Mouse (Mus musculus) E14TG2a.4 (cell line): ENCODE results near the gene Phf24.
A peak's percentile ranks its signal among the peaks of the same experiment; 100 is the strongest.

Experiments used
- H3K27me3 ChIP-seq: 2 replicates; pipeline ENCODE4 v1.6.1; 2014; ENCODE audit warnings: low read length, control low read depth; ENCODE audit not compliant: insufficient read depth
- H3K36me3 ChIP-seq: 2 replicates; pipeline ENCODE4 v1.6.1; 2014; ENCODE audit warnings: low read length, control low read depth; ENCODE audit not compliant: insufficient read depth
- H3K4me1 ChIP-seq: replicated peaks from 2 replicates; pipeline ENCODE4 v1.6.1; 2014; ENCODE audit warnings: low read depth, low read length, control low read depth
- H3K4me3 ChIP-seq: replicated peaks from 2 replicates; pipeline ENCODE4 v1.5.1; 2014; ENCODE audit warnings: mild to moderate bottlenecking, low read length
- H3K9me3 ChIP-seq: 2 replicates; pipeline ENCODE4 v1.6.1; 2014; ENCODE audit warnings: low read length, control low read depth
- CTCF ChIP-seq: conservative IDR thresholded peaks from 2 replicates; pipeline ENCODE4 v1.5.1; 2014; ENCODE audit warnings: low read length
- NANOG ChIP-seq: IDR thresholded peaks from 2 replicates; pipeline ENCODE4 v1.6.1; 2014; ENCODE audit warnings: borderline replicate concordance, low read length, mixed read lengths
- POU5F1 ChIP-seq: IDR thresholded peaks from 2 replicates; pipeline ENCODE4 v1.6.1; 2014; ENCODE audit warnings: low read length, borderline replicate concordance

The Phf24 gene

GRCm38 (mm10) chr4:42949676-42950051, 33.2 kb downstream of the Phf24 start, which contains the start of gene Dnajb5:
Dnajb5 (plus strand) TSS chr4:42949814.
- TF ChIP-seq CTCF (no peak), NANOG (peak; percentile 58; the same call in 1 of the 2 replicates)
- Histone ChIP-seq H3K36me3 (peaks cover 26% of the 10 kb centered on the region), H3K4me1 (peaks cover 54% of the 10 kb centered on the region)

GRCm38 (mm10) chr4:42950065-42950558, 33.7 kb downstream of the Phf24 start:
- no peak for TF ChIP-seq POU5F1
- no peak for TF ChIP-seq NANOG
- no peak for TF ChIP-seq CTCF
- Histone ChIP-seq H3K27me3 (peaks cover 21% of the 10 kb centered on the region), H3K4me3 (peak overlapping the region; percentile 95), H3K4me1 (peaks cover 59% of the 10 kb centered on the region), H3K36me3 (peaks cover 30% of the 10 kb centered on the region), H3K9me3 (no peaks in the 10 kb centered on the region)

More at GRCm38 (mm10) chr4:42949676-42950051, 33.2 kb downstream of the Phf24 start, which contains the start of gene Dnajb5:
- Histone ChIP-seq H3K4me3 (peak within 1 kb of the TSS; percentile 95), H3K27me3 (peaks cover 21% of the 10 kb centered on the region), H3K9me3 (no peaks in the 10 kb centered on the region)

GRCm38 (mm10) chr4:42951206-42952195, 35.0 kb downstream of the Phf24 start:
- H3K9me3 ChIP-seq = no peaks in the 10 kb centered on the region
- H3K27me3 ChIP-seq = peaks cover 16% of the 10 kb centered on the region
- TF ChIP-seq CTCF = no peak
- TF ChIP-seq POU5F1 = no peak
- TF ChIP-seq NANOG = no peak
- peaks cover 70% of the 10 kb centered on the region for H3K4me1 ChIP-seq
- peaks cover 38% of the 10 kb centered on the region for H3K36me3 ChIP-seq
- H3K4me3 ChIP-seq = peak overlapping the region; percentile 95

- TF ChIP-seq CTCF (no peak), POU5F1 (no peak), NANOG (no peak)
- Histone ChIP-seq H3K36me3 (peaks cover 49% of the 10 kb centered on the region), H3K4me1 (peaks cover 80% of the 10 kb centered on the region), H3K9me3 (no peaks in the 10 kb centered on the region), H3K27me3 (peaks cover 7% of the 10 kb centered on the region), H3K4me3 (0 out of 2 replicates have a peak overlapping the region, but pooled peaks have one; percentile 4)
Measured at GRCm38 (mm10) chr4:42952563-42952962, 36.1 kb downstream of the Phf24 start.

GRCm38 (mm10) chr4:42953435-42954094, 37.1 kb downstream of the Phf24 start:
- peaks cover 55% of the 10 kb centered on the region for H3K36me3 ChIP-seq
- H3K9me3 ChIP-seq = no peaks in the 10 kb centered on the region
- peaks cover 82% of the 10 kb centered on the region for H3K4me1 ChIP-seq
- H3K4me3 ChIP-seq = peak overlapping the region; percentile 45
- no peaks in the 10 kb centered on the region for H3K27me3 ChIP-seq
- no peak for TF ChIP-seq POU5F1
- TF ChIP-seq NANOG = no peak
- no peak for TF ChIP-seq CTCF

GRCm38 (mm10) chr4:42954297-42954696, 37.8 kb downstream of the Phf24 start:
- TF ChIP-seq CTCF = peak; percentile 94
- TF ChIP-seq NANOG = no peak
- Histone ChIP-seq H3K36me3 (peaks cover 55% of the 10 kb centered on the region), H3K9me3 (no peaks in the 10 kb centered on the region), H3K27me3 (no peaks in the 10 kb centered on the region), H3K4me3 (no peak overlapping the region), H3K4me1 (peaks cover 77% of the 10 kb centered on the region)

GRCm38 (mm10) chr4:42955200-42955599, 38.7 kb downstream of the Phf24 start:
- Histone ChIP-seq H3K4me3 (no peak overlapping the region), H3K27me3 (peaks cover 3% of the 10 kb centered on the region; the same call in 1 of the 2 replicates), H3K4me1 (peaks cover 78% of the 10 kb centered on the region), H3K36me3 (peaks cover 55% of the 10 kb centered on the region), H3K9me3 (no peaks in the 10 kb centered on the region)
- TF ChIP-seq POU5F1 (no peak), CTCF (no peak), NANOG (no peak)

- H3K9me3 ChIP-seq = no peaks in the 10 kb centered on the region
- H3K4me1 ChIP-seq = peaks cover 65% of the 10 kb centered on the region
- peaks cover 54% of the 10 kb centered on the region for H3K36me3 ChIP-seq
- TF ChIP-seq POU5F1 = no peak
- TF ChIP-seq NANOG = no peak
- no peak for TF ChIP-seq CTCF
- H3K27me3 ChIP-seq = peaks cover 10% of the 10 kb centered on the region; the same call in 1 of the 2 replicates
- peak overlapping the region; percentile 37; the same call in 1 of the 2 replicates for H3K4me3 ChIP-seq
Measured at GRCm38 (mm10) chr4:42956581-42956980, 40.1 kb downstream of the Phf24 start.
